Mouse (Mus musculus): Measurements from ENCODE around the gene Plekhm3. TPM values are rescaled to one million over a fixed set of nuclear protein-coding genes. Genes with fewer than 3 reads are reported as not detected.
A peak's percentile ranks its signal among the peaks of the same experiment; 100 is the strongest.

The Plekhm3 gene
- total RNA-seq, 4 experiments from 2014 or later: 8.0 to 9.4 (median 9.3) TPM

GRCm38 (mm10) chr1:64827434-64827833, 129.2 kb downstream of the Plekhm3 start:
- no peak for DNase-seq (ENCODE audit: low spot score in 2 of 2)

- DNase-seq (ENCODE audit: low spot score in 2 of 2): no peak
Measured at GRCm38 (mm10) chr1:64826348-64827103, 130.1 kb downstream of the Plekhm3 start.

- no peak for DNase-seq (ENCODE audit: low spot score in 2 of 2)
Measured at GRCm38 (mm10) chr1:64823564-64823963, 133.1 kb downstream of the Plekhm3 start.

GRCm38 (mm10) chr1:64817709-64818108, 138.9 kb downstream of the Plekhm3 start:
- no peak for DNase-seq (ENCODE audit: low spot score in 2 of 2)

GRCm38 (mm10) chr1:64813182-64813581, 143.4 kb downstream of the Plekhm3 start:
- DNase-seq (ENCODE audit: low spot score in 2 of 2): no peak

GRCm38 (mm10) chr1:64811956-64812355, 144.7 kb downstream of the Plekhm3 start:
- no peak for DNase-seq (ENCODE audit: low spot score in 2 of 2)

GRCm38 (mm10) chr1:64809085-64809484, 147.5 kb downstream of the Plekhm3 start:
- DNase-seq (ENCODE audit: low spot score in 2 of 2): no peak

GRCm38 (mm10) chr1:64807766-64808165, 148.9 kb downstream of the Plekhm3 start:
- DNase-seq (ENCODE audit: low spot score in 2 of 2): no peak

GRCm38 (mm10) chr1:64805217-64805616, 151.4 kb downstream of the Plekhm3 start:
- no peak for DNase-seq (ENCODE audit: low spot score in 2 of 2)

- DNase-seq (ENCODE audit: low spot score in 2 of 2): no peak
Measured at GRCm38 (mm10) chr1:64802631-64803030, 154.0 kb downstream of the Plekhm3 start.

GRCm38 (mm10) chr1:64797621-64798020, 159.0 kb downstream of the Plekhm3 start:
- no peak for DNase-seq (ENCODE audit: low spot score in 2 of 2)

- DNase-seq (ENCODE audit: low spot score in 2 of 2): no peak
Measured at GRCm38 (mm10) chr1:64796867-64797582, 159.6 kb downstream of the Plekhm3 start.

GRCm38 (mm10) chr1:64795284-64796040, 161.2 kb downstream of the Plekhm3 start:
- no peak for DNase-seq (ENCODE audit: low spot score in 2 of 2)

- no peak for DNase-seq (ENCODE audit: low spot score in 2 of 2)
Measured at GRCm38 (mm10) chr1:64794096-64794495, 162.5 kb downstream of the Plekhm3 start.

GRCm38 (mm10) chr1:64793234-64793530, 163.4 kb downstream of the Plekhm3 start:
- peak in 1 of 2 experiments; percentile 48 for DNase-seq (ENCODE audit: low spot score in 2 of 2)

GRCm38 (mm10) chr1:64792521-64793233, 163.9 kb downstream of the Plekhm3 start:
- peak in 1 of 2 experiments; percentile 42 for DNase-seq (ENCODE audit: low spot score in 2 of 2)

GRCm38 (mm10) chr1:64791826-64792225, 164.8 kb downstream of the Plekhm3 start:
- DNase-seq (ENCODE audit: low spot score in 2 of 2): peak; percentile 65 to 81

- peak in 1 of 2 experiments; percentile 14 for DNase-seq (ENCODE audit: low spot score in 2 of 2)
Measured at GRCm38 (mm10) chr1:64790806-64791790, 165.5 kb downstream of the Plekhm3 start.

- DNase-seq (ENCODE audit: low spot score in 2 of 2): no peak
Measured at GRCm38 (mm10) chr1:64787701-64788515, 168.7 kb downstream of the Plekhm3 start.
